Mouse (Mus musculus) lung, embryonic 16.5 days (tissue): Measurements from ENCODE around the gene Cdh6. TPM values are rescaled to one million over a fixed set of nuclear protein-coding genes. Genes with fewer than 3 reads are reported as not detected.

ENCODE experiments used
- ATAC-seq: fragments of 200-750 bp; cut with Nextera tagmentation; 2 replicates; pipeline ENCODE4 v1.8.0; 2017; ENCODE audit warnings: low read depth, mild to moderate bottlenecking, moderate library complexity
- H3K27ac ChIP-seq: fragments of 300-500 bp; sonication (generic); 2 replicates; pipeline ENCODE4 v1.5.1; 2014; ENCODE audit warnings: mild to moderate bottlenecking, control low read depth, low read length
- H3K27me3 ChIP-seq: fragments of 300-500 bp; sonication (generic); 2 replicates; pipeline ENCODE4 v1.6.1; 2014; ENCODE audit warnings: low read depth, low read length, mixed read lengths; ENCODE audit not compliant: control insufficient read depth, insufficient read depth
- H3K36me3 ChIP-seq: fragments of 300-500 bp; sonication (generic); 2 replicates; pipeline ENCODE4 v1.6.1; 2014; ENCODE audit warnings: low read length; ENCODE audit not compliant: control insufficient read depth, insufficient read depth
- H3K4me1 ChIP-seq: fragments of 300-500 bp; sonication (generic); replicated peaks from 2 replicates; pipeline ENCODE4 v1.6.1; 2014; ENCODE audit warnings: low read length, mixed read lengths; ENCODE audit not compliant: control insufficient read depth, insufficient read depth
- H3K4me2 ChIP-seq: fragments of 300-500 bp; sonication (generic); 2 replicates; pipeline ENCODE4 v1.6.1; 2014; ENCODE audit warnings: low read depth, low read length, control low read depth
- H3K4me3 ChIP-seq: fragments of 300-500 bp; sonication (generic); 2 replicates; pipeline ENCODE4 v1.5.1; 2014; ENCODE audit warnings: mild to moderate bottlenecking, low read length, control low read depth
- H3K9ac ChIP-seq: fragments of 300-500 bp; sonication (generic); 2 replicates; pipeline ENCODE4 v1.6.1; 2014; ENCODE audit warnings: low read length, control low read depth
- H3K9me3 ChIP-seq: fragments of 300-500 bp; sonication (generic); 2 replicates; pipeline ENCODE4 v1.6.1; 2016; ENCODE audit warnings: low read length; ENCODE audit not compliant: control insufficient read depth
- WGBS: fragments of 180-500 bp; shearing (Covaris S2); extraction: QIAGEN DNeasy Blood & Tissue Kit; methylation state at CpG from one replicate; pipeline ENCODE4 v1.1.7; 2014; 5-methylcytosine and 5-hydroxymethylcytosine counted together
- polyA plus RNA-seq: library from polyadenylated mRNA; unstranded; fragments of >200 nt; fragmentation: Nextera tagmentation; extraction: Ambion mirVana; gene quantifications from 2 replicates; pipeline ENCODE4 v1.2.1, GENCODE M21; 2015

Gene Cdh6
- polyA plus RNA-seq, 1 experiment from 2014 or later: 2.5 TPM

- Histone ChIP-seq H3K4me2 (no peak overlapping the region), H3K4me1 (no peaks in the 10 kb centered on the region), H3K36me3 (no peaks in the 10 kb centered on the region), H3K9ac (no peak overlapping the region), H3K27ac (no peak overlapping the region), H3K27me3 (no peaks in the 10 kb centered on the region), H3K9me3 (no peaks in the 10 kb centered on the region), H3K4me3 (no peak overlapping the region)
- WGBS: 76% methylated on average over 9 of the region's 9 CpGs
- ATAC-seq: no peak
These were observed 88.7 kb downstream of the Cdh6 start for GRCm38 (mm10) chr15:13084746-13085145.

- ATAC-seq: no peak
- WGBS: 45% methylated on average over 8 of the region's 8 CpGs
- H3K9ac ChIP-seq: no peak overlapping the region
These were observed 96.4 kb downstream of the Cdh6 start for GRCm38 (mm10) chr15:13076908-13077669.

GRCm38 (mm10) chr15:13074047-13074446 is 99.4 kb downstream of the Cdh6 start:
- WGBS: 65% methylated on average over 4 of the region's 4 CpGs

More at GRCm38 (mm10) chr15:13076908-13077669, 96.4 kb downstream of the Cdh6 start:
- H3K4me2 ChIP-seq: no peak overlapping the region
- no peaks in the 10 kb centered on the region for H3K4me1 ChIP-seq
- H3K36me3 ChIP-seq: no peaks in the 10 kb centered on the region
- no peaks in the 10 kb centered on the region for H3K27me3 ChIP-seq
- no peaks in the 10 kb centered on the region for H3K9me3 ChIP-seq
- H3K27ac ChIP-seq: no peak overlapping the region
- H3K4me3 ChIP-seq: no peak overlapping the region

DNA sequence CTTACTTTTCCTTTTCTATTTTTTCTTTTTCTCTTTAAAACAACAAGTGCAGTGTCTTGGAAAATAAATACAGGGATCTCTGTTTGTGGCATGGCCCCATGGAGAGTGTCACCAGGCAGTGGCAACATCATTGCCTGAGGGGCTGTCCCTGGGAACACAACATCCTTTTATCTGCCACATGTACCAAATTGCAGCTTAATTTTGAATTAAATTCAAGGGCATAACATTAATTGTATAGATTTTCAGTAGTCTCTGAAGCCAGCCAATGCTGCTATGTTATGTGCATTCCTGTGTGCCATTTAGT is 105.3 kb downstream of the Cdh6 start:
- ATAC-seq: no peak
- Histone ChIP-seq H3K27ac (no peak overlapping the region), H3K36me3 (no peaks in the 10 kb centered on the region), H3K4me2 (no peak overlapping the region), H3K9me3 (no peaks in the 10 kb centered on the region), H3K4me3 (no peak overlapping the region), H3K4me1 (peaks cover 6% of the 10 kb centered on the region), H3K9ac (no peak overlapping the region), H3K27me3 (no peaks in the 10 kb centered on the region)

More at GRCm38 (mm10) chr15:13074047-13074446, 99.4 kb downstream of the Cdh6 start:
- no peaks in the 10 kb centered on the region for H3K27me3 ChIP-seq
- H3K4me2 ChIP-seq: no peak overlapping the region
- H3K36me3 ChIP-seq: no peaks in the 10 kb centered on the region
- no peak overlapping the region for H3K27ac ChIP-seq
- H3K9ac ChIP-seq: no peak overlapping the region
- ATAC-seq: no peak
- H3K9me3 ChIP-seq: no peaks in the 10 kb centered on the region
- H3K4me3 ChIP-seq: no peak overlapping the region
- no peaks in the 10 kb centered on the region for H3K4me1 ChIP-seq

DNA sequence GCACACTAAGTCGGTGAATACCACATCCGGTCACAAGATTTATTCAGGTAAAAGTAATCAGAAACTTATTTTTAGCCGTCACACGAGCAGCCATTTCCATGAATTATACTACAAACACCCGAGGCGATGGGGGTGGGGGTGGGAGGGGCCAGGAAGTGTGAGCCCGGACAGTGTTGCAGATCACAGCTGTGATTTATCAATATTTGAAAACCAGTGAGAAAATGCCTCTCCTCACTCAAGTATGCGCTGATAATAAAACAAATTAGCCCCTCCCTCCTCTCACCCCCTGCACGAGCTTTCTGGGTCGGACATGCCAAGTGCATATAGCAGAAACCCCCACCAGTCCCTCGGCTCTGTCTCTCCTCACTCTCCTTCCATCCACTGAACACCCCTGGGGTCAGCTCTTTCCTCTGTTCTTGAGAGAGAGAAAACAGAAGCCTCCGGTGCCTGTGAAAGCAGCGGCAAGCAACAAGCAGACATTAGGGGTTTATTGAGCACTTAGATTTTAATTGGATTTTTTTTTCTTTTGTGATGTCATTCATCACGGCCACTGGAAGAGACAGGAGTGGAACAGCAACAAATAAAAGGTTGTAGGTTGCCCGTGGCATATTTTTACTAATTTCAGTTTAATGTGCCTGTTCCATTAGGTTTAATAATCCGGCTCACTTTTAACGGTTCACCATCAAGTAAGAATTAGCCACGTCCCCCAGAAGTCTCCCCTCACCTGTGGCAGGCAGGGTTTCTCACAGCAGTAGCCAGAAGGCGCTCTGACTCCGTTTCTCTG is 105.9 kb downstream of the Cdh6 start:
- peak overlapping the region; percentile 33 for H3K4me3 ChIP-seq
- ATAC-seq: 0 out of 2 replicates have a peak, but pooled peaks have one; percentile 38

GRCm38 (mm10) chr15:13066765-13067164 is 106.7 kb downstream of the Cdh6 start:
- Histone ChIP-seq H3K27me3 (no peaks in the 10 kb centered on the region), H3K4me2 (no peak overlapping the region), H3K9me3 (no peaks in the 10 kb centered on the region), H3K4me3 (no peak overlapping the region), H3K9ac (no peak overlapping the region), H3K36me3 (no peaks in the 10 kb centered on the region), H3K4me1 (peaks cover 6% of the 10 kb centered on the region), H3K27ac (no peak overlapping the region)
- 54% methylated on average over 9 of the region's 9 CpGs for WGBS
- no peak for ATAC-seq

More for the DNA sequence above, 105.9 kb downstream of the Cdh6 start:
- Histone ChIP-seq H3K4me2 (peak overlapping the region; percentile 56), H3K9ac (0 out of 2 replicates have a peak overlapping the region, but pooled peaks have one; percentile 20), H3K27ac (no peak overlapping the region), H3K36me3 (no peaks in the 10 kb centered on the region), H3K27me3 (no peaks in the 10 kb centered on the region), H3K9me3 (no peaks in the 10 kb centered on the region), H3K4me1 (peaks cover 6% of the 10 kb centered on the region)
- 23% methylated on average over 20 of the region's 20 CpGs for WGBS

DNA sequence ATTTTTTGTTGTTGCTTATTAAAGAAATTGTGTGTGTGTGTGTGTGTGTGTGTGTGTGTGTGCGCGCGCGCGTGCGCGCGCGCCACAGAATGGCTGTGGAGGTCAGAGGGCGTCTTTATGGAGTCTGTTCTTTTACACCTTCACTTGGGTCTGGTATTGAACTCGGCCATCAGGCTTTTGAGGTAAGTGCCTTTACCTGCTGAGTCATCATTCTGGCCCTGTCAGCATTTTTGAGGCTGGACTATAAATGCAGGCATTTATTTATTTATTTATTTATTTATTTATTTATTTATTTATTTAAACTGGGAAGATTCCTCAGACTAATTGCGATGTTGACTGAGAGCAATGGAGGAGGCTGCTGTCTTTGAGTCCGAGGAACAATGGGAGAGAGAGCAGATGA is 109.8 kb downstream of the Cdh6 start:
- Histone ChIP-seq H3K4me2 (no peak overlapping the region), H3K9ac (no peak overlapping the region), H3K4me3 (no peak overlapping the region), H3K36me3 (no peaks in the 10 kb centered on the region), H3K4me1 (peaks cover 6% of the 10 kb centered on the region), H3K27me3 (no peaks in the 10 kb centered on the region), H3K9me3 (no peaks in the 10 kb centered on the region), H3K27ac (no peak overlapping the region)
- no peak for ATAC-seq
- WGBS: 87% methylated on average over 13 of the region's 13 CpGs

GRCm38 (mm10) chr15:13057728-13058127 is 115.7 kb downstream of the Cdh6 start:
- H3K27me3 ChIP-seq: no peaks in the 10 kb centered on the region
- H3K9ac ChIP-seq: no peak overlapping the region
- no peak for ATAC-seq
- no peaks in the 10 kb centered on the region for H3K36me3 ChIP-seq
- no peak overlapping the region for H3K27ac ChIP-seq
- no peaks in the 10 kb centered on the region for H3K4me1 ChIP-seq
- WGBS: 64% methylated on average over 5 of the region's 5 CpGs
- H3K9me3 ChIP-seq: no peaks in the 10 kb centered on the region
- H3K4me2 ChIP-seq: no peak overlapping the region
- H3K4me3 ChIP-seq: no peak overlapping the region

DNA sequence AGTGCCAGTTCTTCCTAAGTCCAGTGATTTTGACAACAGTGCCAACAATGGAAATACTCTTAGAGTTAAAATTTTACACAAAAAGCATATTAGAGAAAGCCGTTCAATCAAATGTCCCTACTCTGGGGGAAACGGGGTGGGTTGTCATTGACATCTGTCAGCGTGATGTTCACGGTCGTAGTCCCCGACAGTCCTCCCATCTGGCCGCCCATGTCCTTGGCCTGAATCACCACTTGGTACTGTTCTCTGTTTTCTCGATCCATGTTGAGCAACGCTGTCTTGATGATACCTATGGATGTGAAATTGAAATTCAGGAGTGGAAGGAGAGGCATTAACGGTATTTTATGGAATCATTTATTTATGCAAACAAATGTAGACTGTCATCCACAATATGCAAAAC is 116.2 kb downstream of the Cdh6 start:
- Histone ChIP-seq H3K27ac (no peak overlapping the region), H3K4me2 (no peak overlapping the region), H3K9me3 (no peaks in the 10 kb centered on the region), H3K36me3 (no peaks in the 10 kb centered on the region), H3K27me3 (no peaks in the 10 kb centered on the region), H3K4me3 (no peak overlapping the region), H3K4me1 (no peaks in the 10 kb centered on the region), H3K9ac (no peak overlapping the region)
- ATAC-seq: no peak
- WGBS: 90% methylated on average over 10 of the region's 10 CpGs
